Mouse (Mus musculus): ENCODE results near the gene Cux2. TPM values are rescaled to one million over a fixed set of nuclear protein-coding genes. Genes with fewer than 3 reads are reported as not detected.

Cux2 gene
- total and polyA plus RNA-seq, 3 experiments: 0.11 TPM; not detected in 2

DNA sequence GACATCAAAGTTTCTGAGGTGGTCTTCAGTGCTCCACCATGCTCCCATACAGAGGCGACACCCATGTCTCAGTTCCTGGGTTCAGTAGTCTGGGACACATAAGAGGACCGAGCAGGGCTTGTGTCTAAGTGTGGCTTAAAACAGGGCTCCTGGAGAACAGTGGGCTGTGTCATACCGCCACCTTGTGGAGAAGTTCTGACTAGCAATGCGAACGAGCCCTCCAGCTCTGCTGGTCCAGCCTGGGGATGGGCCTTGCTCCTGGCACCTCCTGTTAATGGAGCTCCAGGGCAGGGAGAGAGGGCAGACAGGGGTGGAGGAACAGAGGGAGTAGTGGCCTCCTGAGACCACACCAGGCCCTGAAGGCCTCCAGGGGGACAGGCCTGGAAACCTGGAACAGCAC, 39.0 kb upstream of the Cux2 start:
- no peaks in the 10 kb centered on the region for H3K9me3 ChIP-seq (replicated peaks)
- peaks cover 5% of the 10 kb centered on the region for H3K4me1 ChIP-seq (ENCODE audit: insufficient read depth, low read depth, low read length)
- DNase-seq (ENCODE audit: low spot score) (peak; percentile 75), ATAC-seq (ENCODE audit: extremely low read depth, insufficient number of reproducible peaks, low FRiP score, poor library complexity, severe bottlenecking) (0 out of 2 replicates have a peak, but pooled peaks have one; percentile 40)
- TF ChIP-seq CTCF (IDR thresholded peaks at IDR 0.05; ENCODE audit: low read depth, low read length): peak; percentile 89
- no peak for TF ChIP-seq GATA2 (IDR thresholded peaks at IDR 0.05; ENCODE audit: borderline replicate concordance, low read depth, low read length)
- peaks cover 13% of the 10 kb centered on the region for H3K27me3 ChIP-seq (ENCODE audit: insufficient read depth, low read length)
- H3K36me3 ChIP-seq (replicated peaks): no peaks in the 10 kb centered on the region
- no peak overlapping the region for H3K4me3 ChIP-seq (ENCODE audit: low read depth, low read length)

DNA sequence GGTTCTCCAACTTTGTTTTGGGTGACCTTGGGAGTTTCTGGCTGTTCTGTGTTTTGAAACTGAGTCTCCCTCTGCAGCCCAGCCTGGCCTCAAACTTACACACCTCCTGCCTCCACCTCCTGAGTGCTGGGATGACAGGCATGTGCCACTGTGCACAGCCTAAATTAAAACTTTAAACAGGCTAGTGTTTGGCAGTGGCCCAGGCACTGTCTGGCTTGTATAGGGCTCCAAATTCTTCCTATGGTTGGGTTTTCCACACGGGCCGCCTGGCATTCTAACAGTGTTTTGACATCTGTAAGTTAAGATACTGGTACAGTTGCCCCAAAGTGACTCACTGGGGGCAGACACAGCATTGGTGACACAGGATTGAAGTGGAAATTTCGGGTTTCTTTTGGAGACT, 36.2 kb upstream of the Cux2 start:
- DNase-seq (ENCODE audit: low spot score): no peak
- TF ChIP-seq GATA1 (IDR thresholded peaks at IDR 0.05; ENCODE audit: borderline replicate concordance, low read length) (no peak), GATA2 (IDR thresholded peaks at IDR 0.05; ENCODE audit: borderline replicate concordance, low read depth, low read length) (no peak), CTCF (IDR thresholded peaks at IDR 0.05; ENCODE audit: low read depth, low read length) (no peak), POLR2AphosphoS5 (IDR thresholded peaks at IDR 0.05; ENCODE audit: insufficient replicate concordance, low read depth, low read length) (no peak), TAL1 (conservative IDR thresholded peaks at IDR 0.05; ENCODE audit: low read depth, low read length) (no peak)
- peaks cover 5% of the 10 kb centered on the region for H3K4me1 ChIP-seq (ENCODE audit: insufficient read depth, low read depth, low read length)
- no peaks in the 10 kb centered on the region for H3K9me3 ChIP-seq (replicated peaks)
- no peak overlapping the region for H3K4me3 ChIP-seq (ENCODE audit: low read depth, low read length)
- no peak for ATAC-seq (ENCODE audit: extremely low read depth, insufficient number of reproducible peaks, low FRiP score, poor library complexity, severe bottlenecking)
- H3K36me3 ChIP-seq (replicated peaks): no peaks in the 10 kb centered on the region
- peaks cover 6% of the 10 kb centered on the region for H3K27me3 ChIP-seq (ENCODE audit: insufficient read depth, low read length)

DNA sequence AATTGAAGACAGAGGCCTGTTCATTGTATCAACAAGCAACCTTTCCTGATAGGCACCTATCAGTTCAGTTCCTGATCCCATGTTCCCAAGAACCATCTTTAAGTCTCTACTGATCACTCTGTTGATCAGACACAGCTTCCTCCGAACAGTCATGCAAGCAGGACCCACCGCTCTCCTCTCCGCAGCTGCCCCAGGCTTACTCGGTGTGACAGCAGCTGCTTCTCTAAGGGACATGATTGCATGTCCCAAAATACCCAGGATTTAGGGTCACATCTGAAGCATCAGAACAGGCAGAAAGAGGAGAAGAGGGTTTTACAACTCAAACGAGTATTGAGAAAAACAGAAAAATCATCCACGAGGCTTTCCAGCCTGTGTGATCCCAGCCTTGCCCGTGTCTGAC, 35.4 kb upstream of the Cux2 start:
- DNase-seq (ENCODE audit: low spot score): no peak

DNA sequence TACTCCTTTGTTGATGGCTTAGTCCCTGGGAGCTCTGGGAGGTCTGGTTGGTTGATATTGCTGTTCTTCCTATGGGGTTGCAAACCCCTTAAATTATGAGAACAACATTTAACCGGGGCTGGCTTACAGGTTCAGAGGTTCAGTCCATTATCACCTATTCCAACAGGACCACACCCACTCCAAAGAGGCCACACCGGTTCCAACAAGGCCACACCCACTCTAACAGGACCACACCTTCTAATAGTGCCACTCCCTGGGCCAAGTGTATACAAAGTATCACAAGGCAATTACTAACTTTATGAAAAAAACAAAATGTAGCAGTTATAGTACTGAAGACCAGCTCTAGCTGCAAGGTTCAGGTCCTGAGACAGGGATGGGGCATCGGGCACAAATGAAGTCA, 34.6 kb upstream of the Cux2 start:
- peaks cover 5% of the 10 kb centered on the region for H3K4me1 ChIP-seq (ENCODE audit: insufficient read depth, low read depth, low read length)
- no peak overlapping the region for H3K4me3 ChIP-seq (ENCODE audit: low read depth, low read length)
- TF ChIP-seq POLR2AphosphoS5 (IDR thresholded peaks at IDR 0.05; ENCODE audit: insufficient replicate concordance, low read depth, low read length) (no peak), GATA2 (IDR thresholded peaks at IDR 0.05; ENCODE audit: borderline replicate concordance, low read depth, low read length) (no peak), TAL1 (conservative IDR thresholded peaks at IDR 0.05; ENCODE audit: low read depth, low read length) (no peak), GATA1 (IDR thresholded peaks at IDR 0.05; ENCODE audit: borderline replicate concordance, low read length) (no peak), CTCF (IDR thresholded peaks at IDR 0.05; ENCODE audit: low read depth, low read length) (no peak)
- peaks cover 4% of the 10 kb centered on the region; the same call in 1 of the 2 replicates for H3K9me3 ChIP-seq (replicated peaks)
- peaks cover 7% of the 10 kb centered on the region for H3K27me3 ChIP-seq (ENCODE audit: insufficient read depth, low read length)
- ATAC-seq (ENCODE audit: extremely low read depth, insufficient number of reproducible peaks, low FRiP score, poor library complexity, severe bottlenecking) (no peak), DNase-seq (ENCODE audit: low spot score) (no peak)
- no peaks in the 10 kb centered on the region for H3K36me3 ChIP-seq (replicated peaks)

More for the DNA sequence above, 35.4 kb upstream of the Cux2 start:
- Histone ChIP-seq H3K9me3 (replicated peaks) (no peaks in the 10 kb centered on the region), H3K4me3 (ENCODE audit: low read depth, low read length) (no peak overlapping the region), H3K27me3 (ENCODE audit: insufficient read depth, low read length) (peaks cover 6% of the 10 kb centered on the region), H3K36me3 (replicated peaks) (no peaks in the 10 kb centered on the region), H3K4me1 (ENCODE audit: insufficient read depth, low read depth, low read length) (peaks cover 5% of the 10 kb centered on the region)
- ATAC-seq (ENCODE audit: extremely low read depth, insufficient number of reproducible peaks, low FRiP score, poor library complexity, severe bottlenecking): no peak
- TF ChIP-seq TAL1 (conservative IDR thresholded peaks at IDR 0.05; ENCODE audit: low read depth, low read length) (no peak), GATA1 (IDR thresholded peaks at IDR 0.05; ENCODE audit: borderline replicate concordance, low read length) (no peak), POLR2AphosphoS5 (IDR thresholded peaks at IDR 0.05; ENCODE audit: insufficient replicate concordance, low read depth, low read length) (no peak), CTCF (IDR thresholded peaks at IDR 0.05; ENCODE audit: low read depth, low read length) (no peak), GATA2 (IDR thresholded peaks at IDR 0.05; ENCODE audit: borderline replicate concordance, low read depth, low read length) (no peak)

DNA sequence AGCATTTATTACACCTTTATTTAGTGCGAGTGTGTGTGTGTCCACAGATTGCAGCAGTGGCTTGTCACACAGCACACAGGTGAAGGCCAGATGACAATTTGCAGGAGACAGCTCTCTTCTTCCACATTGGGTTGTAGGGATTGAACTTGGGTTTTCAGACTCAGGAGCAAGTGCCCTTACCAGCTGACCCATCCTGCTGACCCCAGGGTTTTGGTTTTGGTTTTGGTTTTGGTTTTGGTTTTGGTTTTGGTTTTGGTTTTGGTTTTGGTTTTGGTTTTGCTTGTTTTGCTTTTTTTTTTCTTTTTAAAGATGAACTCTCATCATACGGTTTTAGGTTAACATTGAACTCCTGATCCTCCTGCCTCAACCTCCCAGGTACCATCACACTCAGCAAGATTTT, 33.4 kb upstream of the Cux2 start:
- H3K36me3 ChIP-seq (replicated peaks): no peaks in the 10 kb centered on the region
- DNase-seq (ENCODE audit: low spot score): no peak
- TF ChIP-seq CTCF (IDR thresholded peaks at IDR 0.05; ENCODE audit: low read depth, low read length) (no peak), POLR2AphosphoS5 (IDR thresholded peaks at IDR 0.05; ENCODE audit: insufficient replicate concordance, low read depth, low read length) (no peak), TAL1 (conservative IDR thresholded peaks at IDR 0.05; ENCODE audit: low read depth, low read length) (no peak), GATA1 (IDR thresholded peaks at IDR 0.05; ENCODE audit: borderline replicate concordance, low read length) (no peak), GATA2 (IDR thresholded peaks at IDR 0.05; ENCODE audit: borderline replicate concordance, low read depth, low read length) (no peak)
- ATAC-seq (ENCODE audit: extremely low read depth, insufficient number of reproducible peaks, low FRiP score, poor library complexity, severe bottlenecking): no peak
- H3K27me3 ChIP-seq (ENCODE audit: insufficient read depth, low read length): peaks cover 7% of the 10 kb centered on the region
- no peak overlapping the region for H3K4me3 ChIP-seq (ENCODE audit: low read depth, low read length)
- H3K9me3 ChIP-seq (replicated peaks): peaks cover 4% of the 10 kb centered on the region; the same call in 1 of the 2 replicates
- H3K4me1 ChIP-seq (ENCODE audit: insufficient read depth, low read depth, low read length): peaks cover 5% of the 10 kb centered on the region

DNA sequence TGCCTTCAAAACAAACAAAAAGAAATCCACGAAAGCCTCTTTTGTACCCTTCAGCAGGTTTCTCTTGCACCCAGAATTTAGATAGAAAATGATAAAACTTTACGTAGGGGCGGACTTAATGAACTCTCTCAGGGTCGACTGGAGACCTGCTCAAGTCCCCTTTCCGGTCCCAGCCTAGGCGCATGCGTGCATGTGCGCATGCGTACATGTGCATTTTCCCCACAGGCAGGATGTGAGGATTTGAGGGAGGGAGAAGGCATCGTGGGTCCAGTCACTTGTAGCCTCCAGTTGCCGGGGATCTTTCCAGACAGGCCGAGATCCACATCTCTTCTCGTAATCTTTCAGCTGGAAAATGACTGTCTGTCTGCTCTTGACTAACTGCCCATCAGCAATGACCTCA, 31.6 kb upstream of the Cux2 start:
- peaks cover 4% of the 10 kb centered on the region; the same call in 1 of the 2 replicates for H3K9me3 ChIP-seq (replicated peaks)
- TF ChIP-seq TAL1 (conservative IDR thresholded peaks at IDR 0.05; ENCODE audit: low read depth, low read length) (no peak), POLR2AphosphoS5 (IDR thresholded peaks at IDR 0.05; ENCODE audit: insufficient replicate concordance, low read depth, low read length) (no peak), CTCF (IDR thresholded peaks at IDR 0.05; ENCODE audit: low read depth, low read length) (no peak), GATA2 (IDR thresholded peaks at IDR 0.05; ENCODE audit: borderline replicate concordance, low read depth, low read length) (no peak), GATA1 (IDR thresholded peaks at IDR 0.05; ENCODE audit: borderline replicate concordance, low read length) (no peak)
- H3K36me3 ChIP-seq (replicated peaks): no peaks in the 10 kb centered on the region
- DNase-seq (ENCODE audit: low spot score): no peak
- H3K4me3 ChIP-seq (ENCODE audit: low read depth, low read length): no peak overlapping the region
- peaks cover 4% of the 10 kb centered on the region; the same call in 1 of the 2 replicates for H3K27me3 ChIP-seq (ENCODE audit: insufficient read depth, low read length)
- no peak for ATAC-seq (ENCODE audit: extremely low read depth, insufficient number of reproducible peaks, low FRiP score, poor library complexity, severe bottlenecking)
- peaks cover 5% of the 10 kb centered on the region for H3K4me1 ChIP-seq (ENCODE audit: insufficient read depth, low read depth, low read length)

Data from G1E (cell line).